Mouse (Mus musculus) MEL (cell line): ENCODE results near the gene Thsd7a. TPM values are rescaled to one million over a fixed set of nuclear protein-coding genes. Genes with fewer than 3 reads are reported as not detected.

Experiments
- DNase-seq: peaks from one replicate; pipeline ENCODE4 v3.0.0; 2011; ENCODE audit warnings: low read depth, low spot score
- H3K27ac ChIP-seq: 2 replicates; pipeline ENCODE4 v1.5.1; 2012; ENCODE audit warnings: low read depth, mild to moderate bottlenecking, control low read depth, low read length, moderate library complexity; ENCODE audit not compliant: control insufficient read depth
- H3K27me3 ChIP-seq, 2 experiments: fragments of 150-350 bp in 1 of 2; sonication (generic) in 1 of 2; 2 replicates each; pipeline ENCODE4 v1.6.1; 2012; ENCODE audit warnings: low read length in 2 of 2, mild to moderate bottlenecking in 2 of 2, improper control_type of control experiment in 1 of 2, moderate library complexity in 1 of 2; ENCODE audit not compliant: insufficient read depth in 2 of 2, control insufficient read depth in 1 of 2
- H3K36me3 ChIP-seq, 2 experiments: 2 replicates each; pipeline ENCODE4 v1.6.1; 2012 to 2014; ENCODE audit warnings: low read length in 2 of 2, improper control_type of control experiment in 1 of 2, inconsistent platforms in 1 of 2, mild to moderate bottlenecking in 1 of 2; ENCODE audit not compliant: insufficient read depth in 2 of 2, control insufficient read depth in 1 of 2
- H3K4me1 ChIP-seq, 2 experiments: fragments of 150-350 bp in 1 of 2; sonication (generic) in 1 of 2; 2 replicates each; pipeline ENCODE4 v1.6.1; 2012; ENCODE audit warnings: low read length in 2 of 2, improper control_type of control experiment in 1 of 2, mild to moderate bottlenecking in 1 of 2; ENCODE audit not compliant: insufficient read depth in 2 of 2, control insufficient read depth in 1 of 2
- H3K4me3 ChIP-seq, 2 experiments: fragments of 150-350 bp in 1 of 2; sonication (generic) in 1 of 2; 2 replicates each; pipeline ENCODE4 v1.5.1; 2012; ENCODE audit warnings: low read depth in 2 of 2, low read length in 2 of 2, mild to moderate bottlenecking in 2 of 2, moderate library complexity in 2 of 2, control low read depth in 1 of 2, improper control_type of control experiment in 1 of 2; ENCODE audit not compliant: control insufficient read depth in 1 of 2, insufficient read depth in 1 of 2
- H3K79me2 ChIP-seq: 2 replicates; pipeline ENCODE4 v1.6.1; 2012; ENCODE audit warnings: mild to moderate bottlenecking, low read length, moderate library complexity; ENCODE audit not compliant: control insufficient read depth, poor library complexity, insufficient read depth
- H3K9ac ChIP-seq: 2 replicates; pipeline ENCODE4 v1.6.1; 2012; ENCODE audit warnings: low read depth, mild to moderate bottlenecking, control low read depth, low read length, moderate library complexity; ENCODE audit not compliant: control insufficient read depth, poor library complexity, severe bottlenecking
- H3K9me3 ChIP-seq: fragments of 150-350 bp; sonication (generic); replicated peaks from 2 replicates; pipeline ENCODE4 v1.6.1; 2012; ENCODE audit warnings: mild to moderate bottlenecking, low read length, improper control_type of control experiment, moderate library complexity; ENCODE audit not compliant: insufficient read depth
- CHD1 ChIP-seq: IDR thresholded peaks from 2 replicates; pipeline ENCODE4 v1.6.1; 2012; ENCODE audit warnings: low read depth, mild to moderate bottlenecking, inconsistent platforms, low read length, improper control_type of control experiment
- CTCF ChIP-seq, 3 experiments: IDR thresholded peaks in 2 of 3; conservative IDR thresholded peaks in 1 of 3; 2 replicates each; pipeline ENCODE4 v1.5.1; 2011 to 2012; ENCODE audit warnings: low read length in 3 of 3, low read depth in 2 of 3, mild to moderate bottlenecking in 2 of 3, improper control_type of control experiment in 1 of 3, inconsistent platforms in 1 of 3, mixed read lengths in 1 of 3, moderate library complexity in 1 of 3; ENCODE audit not compliant: control insufficient read depth in 1 of 3, insufficient read depth in 1 of 3, poor library complexity in 1 of 3, severe bottlenecking in 1 of 3
- E2F4 ChIP-seq: IDR thresholded peaks from 2 replicates; pipeline ENCODE4 v1.6.1; 2011; ENCODE audit warnings: low read depth, low read length, improper control_type of control experiment, borderline replicate concordance
- ELF1 ChIP-seq: IDR thresholded peaks from 2 replicates; pipeline ENCODE4 v1.6.1; 2014; ENCODE audit warnings: low read depth, mild to moderate bottlenecking, inconsistent platforms, low read length, improper control_type of control experiment, moderate library complexity
- EP300 ChIP-seq, 2 experiments: IDR thresholded peaks; 2 replicates each; pipeline ENCODE4 v1.6.1; 2011; ENCODE audit warnings: improper control_type of control experiment in 2 of 2, low read length in 2 of 2, low read depth in 1 of 2, mild to moderate bottlenecking in 1 of 2
- GABPA ChIP-seq: IDR thresholded peaks from 2 replicates; pipeline ENCODE4 v1.6.1; 2012; ENCODE audit warnings: low read depth, mild to moderate bottlenecking, inconsistent platforms, low read length, improper control_type of control experiment, moderate library complexity
- HCFC1 ChIP-seq: IDR thresholded peaks from 2 replicates; pipeline ENCODE4 v1.6.1; 2012; ENCODE audit warnings: low read depth, mild to moderate bottlenecking, inconsistent platforms, low read length, improper control_type of control experiment, moderate library complexity
- MEF2A ChIP-seq: IDR thresholded peaks from 2 replicates; pipeline ENCODE4 v1.6.1; 2014; ENCODE audit warnings: low read depth, mild to moderate bottlenecking, inconsistent platforms, low read length, improper control_type of control experiment; ENCODE audit not compliant: poor library complexity, insufficient replicate concordance, severe bottlenecking; ENCODE audit errors: extremely low read depth
- NELFE ChIP-seq: IDR thresholded peaks from 2 replicates; pipeline ENCODE4 v1.6.1; 2011; ENCODE audit warnings: low read depth, low read length, improper control_type of control experiment
- NRF1 ChIP-seq: IDR thresholded peaks from 2 replicates; pipeline ENCODE4 v1.6.1; 2014; ENCODE audit warnings: low read depth, mild to moderate bottlenecking, inconsistent platforms, low read length, improper control_type of control experiment, moderate library complexity; ENCODE audit not compliant: poor library complexity, insufficient read depth, severe bottlenecking
- POLR2A ChIP-seq, 2 experiments: IDR thresholded peaks; 2 replicates each; pipeline ENCODE4 v1.6.1; 2011 to 2012; ENCODE audit warnings: low read length in 2 of 2, mild to moderate bottlenecking in 2 of 2, control low read depth in 1 of 2, improper control_type of control experiment in 1 of 2, low read depth in 1 of 2, moderate library complexity in 1 of 2; ENCODE audit not compliant: control insufficient read depth in 1 of 2, insufficient read depth in 1 of 2, poor library complexity in 1 of 2
- TAL1 ChIP-seq: IDR thresholded peaks from 2 replicates; pipeline ENCODE4 v1.6.1; 2012; ENCODE audit warnings: mild to moderate bottlenecking, inconsistent platforms, low read length, moderate library complexity, mixed read lengths
- UBTF ChIP-seq: IDR thresholded peaks from 2 replicates; pipeline ENCODE4 v1.6.1; 2012; ENCODE audit warnings: low read depth, mild to moderate bottlenecking, inconsistent platforms, low read length, improper control_type of control experiment, moderate library complexity, borderline replicate concordance; ENCODE audit not compliant: insufficient read depth
- ZC3H11A ChIP-seq: IDR thresholded peaks from 2 replicates; pipeline ENCODE4 v1.6.1; 2012; ENCODE audit warnings: low read depth, mild to moderate bottlenecking, inconsistent platforms, low read length, improper control_type of control experiment
- ZKSCAN1 ChIP-seq: IDR thresholded peaks from 2 replicates; pipeline ENCODE4 v1.6.1; 2012; ENCODE audit warnings: low read depth, mild to moderate bottlenecking, inconsistent platforms, low read length, improper control_type of control experiment, moderate library complexity
- polyA plus RNA-seq, 2 experiments: library from polyadenylated mRNA; stranded (reverse) in 1 of 2; unstranded in 1 of 2; fragments of >175 nt in 1 of 2; fragments of >200 nt in 1 of 2; gene quantifications; 2 replicates each; pipeline versions ENCODE4 v1.2.1 to v1.2.4; 2012; ENCODE audit warnings: low replicate concordance in 2 of 2, low read depth in 1 of 2; ENCODE audit not compliant: insufficient read length in 2 of 2, insufficient read depth in 1 of 2, missing spikeins in 1 of 2
- total RNA-seq: library from RNA; depleted of rRNA; stranded (reverse); fragments of 300-350 nt; gene quantifications from 2 replicates; pipeline ENCODE4 v1.2.3, GENCODE M21; 2012; rRNA removed

The Thsd7a gene
- not detected in 2 replicates for total RNA-seq
- polyA plus RNA-seq, result not detected

- TF ChIP-seq ZKSCAN1, result no peak
- no peak within 1 kb of the TSS for H3K27ac ChIP-seq
- H3K79me2 ChIP-seq, result no peaks in the 10 kb centered on the region
- no peaks in the 10 kb centered on the region for H3K4me1 ChIP-seq
- H3K9me3 ChIP-seq, result no peaks in the 10 kb centered on the region
- H3K4me3 ChIP-seq, result no peak within 1 kb of the TSS
- no peak within 1 kb of the TSS for H3K9ac ChIP-seq
- no peaks in the 10 kb centered on the region for H3K27me3 ChIP-seq
- no peak for DNase-seq
- no peaks in the 10 kb centered on the region for H3K36me3 ChIP-seq
Observed at GRCm38 (mm10) chr6:12748787-12749530, at the start of gene Thsd7a. Thsd7a (minus strand) TSS chr6:12749410.

DNA sequence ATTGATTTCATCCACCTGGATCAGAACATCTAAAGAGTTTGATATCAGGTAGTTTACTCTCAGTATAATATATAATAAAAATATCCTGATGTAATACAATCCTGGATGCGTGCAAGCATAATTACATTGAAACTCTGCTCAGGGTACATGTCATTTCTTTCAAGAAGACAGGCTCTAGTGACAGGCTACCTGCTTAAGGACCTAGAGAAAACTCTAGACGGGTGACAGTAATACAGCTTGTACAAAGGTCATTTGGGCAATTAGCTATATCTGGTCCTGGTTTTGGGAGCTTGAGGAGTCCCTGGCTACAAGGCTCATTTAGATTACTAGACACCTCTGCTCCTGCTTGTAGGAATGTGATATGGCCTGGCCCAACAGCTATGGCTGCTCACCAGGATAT is 37.9 kb upstream of the Thsd7a start:
- no peaks in the 10 kb centered on the region for H3K27me3 ChIP-seq
- H3K27ac ChIP-seq, result no peak overlapping the region
- H3K4me3 ChIP-seq, result no peak overlapping the region
- no peaks in the 10 kb centered on the region for H3K36me3 ChIP-seq
- no peaks in the 10 kb centered on the region for H3K4me1 ChIP-seq
- DNase-seq, result no peak
- H3K9ac ChIP-seq, result no peak overlapping the region
- TF ChIP-seq ZKSCAN1 (no peak), MEF2A (no peak), TAL1 (no peak), CHD1 (no peak), NELFE (no peak), ELF1 (no peak), NRF1 (no peak), GABPA (no peak), CTCF (IDR thresholded peaks at IDR 0.05 in 2 of 3, conservative IDR thresholded peaks at IDR 0.05 in 1 of 3; ENCODE audit: control insufficient read depth in 1 of 3, insufficient read depth in 1 of 3, low read depth in 2 of 3, low read length in 3 of 3, poor library complexity in 1 of 3, severe bottlenecking in 1 of 3) (no peak), ZC3H11A (no peak), EP300 (IDR thresholded peaks at IDR 0.05; ENCODE audit: low read depth in 1 of 2, low read length in 2 of 2) (no peak)
- no peaks in the 10 kb centered on the region for H3K79me2 ChIP-seq
- no peaks in the 10 kb centered on the region for H3K9me3 ChIP-seq

DNA sequence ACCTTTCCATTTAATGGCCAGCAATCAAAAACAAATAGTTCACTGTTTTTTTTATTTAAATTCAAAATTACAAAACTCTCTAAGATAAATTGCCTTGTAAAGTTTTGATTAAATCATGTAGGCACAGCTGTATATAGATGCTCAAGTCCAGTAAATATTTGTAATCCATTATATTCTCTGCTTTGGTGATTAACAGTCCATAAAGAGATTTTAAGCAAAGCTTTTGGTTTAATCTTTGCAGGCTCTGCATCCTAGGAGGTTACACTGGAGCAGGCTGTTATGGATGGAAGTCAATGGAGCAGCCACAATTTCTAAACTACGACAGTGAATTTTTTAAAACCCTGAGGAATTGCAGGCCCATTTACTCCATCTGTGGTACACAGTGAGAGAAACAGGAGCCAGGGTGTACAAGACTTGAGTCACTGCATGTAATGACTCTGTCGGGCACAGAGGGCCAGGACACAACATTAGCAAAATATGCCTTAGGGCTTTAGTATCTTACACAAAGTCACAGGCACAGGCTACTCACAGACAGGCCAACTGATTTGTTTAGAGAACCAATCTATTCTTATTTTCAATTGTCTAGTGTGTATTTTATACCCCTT is 37.3 kb upstream of the Thsd7a start:
- Histone ChIP-seq H3K4me1 (no peaks in the 10 kb centered on the region), H3K36me3 (no peaks in the 10 kb centered on the region), H3K9ac (no peak overlapping the region), H3K4me3 (no peak overlapping the region), H3K27me3 (no peaks in the 10 kb centered on the region), H3K27ac (no peak overlapping the region), H3K9me3 (no peaks in the 10 kb centered on the region), H3K79me2 (no peaks in the 10 kb centered on the region)
- TF ChIP-seq POLR2A (IDR thresholded peaks at IDR 0.05; ENCODE audit: control insufficient read depth in 1 of 2, insufficient read depth in 1 of 2, low read depth in 1 of 2, low read length in 2 of 2, poor library complexity in 1 of 2) (no peak), EP300 (IDR thresholded peaks at IDR 0.05; ENCODE audit: low read depth in 1 of 2, low read length in 2 of 2) (no peak), NELFE (no peak), UBTF (no peak), HCFC1 (no peak), E2F4 (no peak), ZC3H11A (no peak)
- no peak for DNase-seq
